Mouse (Mus musculus): ENCODE measurements around the gene Cuedc1.

- no peak for TF ChIP-seq CTCF (IDR thresholded peaks at IDR 0.05; ENCODE audit: borderline replicate concordance, control insufficient read depth, extremely low read depth, insufficient read depth, low read length, poor library complexity)
- no peak for TF ChIP-seq POLR2A (IDR thresholded peaks at IDR 0.05; ENCODE audit: control insufficient read depth, extremely low read depth, insufficient read depth, low read length, poor library complexity)
Measured at GRCm38 (mm10) chr11:88172601-88173325, 74.9 kb downstream of the Cuedc1 start.

All from thymus, adult 2 months (tissue).